Mouse (Mus musculus): ENCODE results near the gene Ippk. TPM values are rescaled to one million over a fixed set of nuclear protein-coding genes. Genes with fewer than 3 reads are reported as not detected.

Ippk gene
- polyA plus RNA-seq, 2 experiments, result 4.0 to 7.2 TPM

DNA sequence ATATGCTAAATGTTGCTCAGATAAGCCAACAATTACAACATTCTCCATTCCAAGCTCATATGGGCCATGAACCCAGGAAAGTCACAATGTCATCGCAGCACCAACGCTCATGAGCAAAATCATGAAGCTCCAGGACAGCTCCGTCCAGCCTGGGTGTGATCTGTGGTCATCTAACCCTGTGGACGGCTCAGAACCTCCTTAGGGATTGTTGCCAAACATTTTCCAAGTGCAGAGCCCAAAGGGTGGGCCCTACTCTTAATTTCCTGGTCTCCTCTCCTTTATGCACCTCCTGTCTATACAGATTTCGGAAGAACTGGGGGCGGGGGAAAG lies 51.6 kb downstream of the Ippk start:
- no peak for ATAC-seq (ENCODE audit: insufficient read depth)
- Histone ChIP-seq H3K4me3 (ENCODE audit: insufficient read depth in 1 of 2, low read depth in 2 of 2, low read length in 2 of 2) (no peak overlapping the region), H3K9me3 (ENCODE audit: control insufficient read depth, low read length) (no peaks in the 10 kb centered on the region), H3K36me3 (replicated peaks; ENCODE audit: control insufficient read depth, insufficient read depth, low read depth) (no peaks in the 10 kb centered on the region), H3K27ac (no peak overlapping the region), H3K4me1 (replicated peaks; ENCODE audit: control insufficient read depth in 2 of 2, insufficient read depth in 2 of 2, low read length in 1 of 2) (peaks cover 0 to 7% of the 10 kb centered on the region in 2 experiments; a peak in 1 of 4 replicates), H3K4me2 (ENCODE audit: low read depth) (no peak overlapping the region), H3K27me3 (ENCODE audit: control insufficient read depth, insufficient read depth, low read length) (no peaks in the 10 kb centered on the region), H3K9ac (replicated peaks) (no peak overlapping the region)
- 84% methylated on average over 6 of the region's 6 CpGs for WGBS (ENCODE audit: insufficient replicate concordance)
- no peak for DNase-seq (ENCODE audit: low read depth in 3 of 3, low spot score in 3 of 3)
- TF ChIP-seq CTCF (IDR thresholded peaks at IDR 0.05; ENCODE audit: low read depth) (no peak), EP300 (IDR thresholded peaks at IDR 0.05; ENCODE audit: low read depth) (no peak)

DNA sequence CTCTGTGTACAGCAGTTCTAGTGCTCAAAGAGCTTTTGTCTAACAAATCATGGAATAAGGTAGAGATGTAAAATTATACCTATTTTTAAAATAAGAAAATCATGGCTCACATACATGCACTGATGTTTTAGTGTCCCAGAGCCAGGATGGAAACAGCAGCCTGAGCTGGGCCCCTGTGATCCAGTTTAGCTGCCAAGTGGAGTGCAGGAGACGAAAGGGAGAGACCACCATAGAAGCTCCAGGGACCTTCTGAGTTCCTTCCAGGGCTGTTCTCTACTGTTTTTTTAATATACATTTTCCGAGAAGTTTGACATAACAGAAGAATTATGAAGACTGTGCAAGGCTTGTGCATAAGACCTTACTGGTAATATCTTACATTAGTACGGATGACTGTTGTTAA lies 56.8 kb downstream of the Ippk start:
- WGBS (ENCODE audit: insufficient replicate concordance), result 74% methylated on average over 3 of the region's 3 CpGs
- no peak for ATAC-seq (ENCODE audit: insufficient read depth)

DNA sequence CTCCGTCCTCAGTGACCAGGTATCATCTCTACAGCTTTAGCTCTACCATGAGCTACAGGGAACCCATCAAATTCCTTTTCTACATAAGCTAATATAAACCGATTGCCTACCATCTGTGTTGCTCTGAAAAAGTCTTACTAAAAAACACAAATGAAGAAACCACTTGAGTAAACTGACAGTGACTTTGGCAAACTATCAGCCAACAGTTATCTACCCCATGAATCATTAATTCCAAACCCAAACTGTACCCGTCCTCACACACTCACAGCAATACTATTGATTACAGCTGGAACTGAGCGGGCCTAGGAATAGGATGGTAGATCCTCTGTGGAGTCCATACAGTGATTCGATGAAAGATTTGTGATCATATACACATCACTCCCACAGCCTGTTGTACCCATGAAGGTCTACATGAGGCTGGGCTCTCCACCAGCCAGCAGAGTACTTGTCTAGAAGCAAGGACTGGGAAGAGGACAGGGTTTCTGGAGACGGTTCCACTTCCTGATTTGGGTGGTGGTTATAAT lies 57.9 kb downstream of the Ippk start:
- ATAC-seq (ENCODE audit: insufficient read depth) (no peak), DNase-seq (ENCODE audit: low read depth in 3 of 3, low spot score in 3 of 3) (no peak)
- Histone ChIP-seq H3K4me2 (ENCODE audit: low read depth) (no peak overlapping the region), H3K9ac (replicated peaks) (no peak overlapping the region), H3K36me3 (replicated peaks; ENCODE audit: control insufficient read depth, insufficient read depth, low read depth) (no peaks in the 10 kb centered on the region), H3K9me3 (ENCODE audit: control insufficient read depth, low read length) (no peaks in the 10 kb centered on the region), H3K27me3 (ENCODE audit: control insufficient read depth, insufficient read depth, low read length) (no peaks in the 10 kb centered on the region), H3K4me3 (ENCODE audit: insufficient read depth in 1 of 2, low read depth in 2 of 2, low read length in 2 of 2) (no peak overlapping the region), H3K4me1 (replicated peaks; ENCODE audit: control insufficient read depth in 2 of 2, insufficient read depth in 2 of 2, low read length in 1 of 2) (no peaks in the 10 kb centered on the region), H3K27ac (no peak overlapping the region)
- TF ChIP-seq CTCF (IDR thresholded peaks at IDR 0.05; ENCODE audit: low read depth) (no peak), EP300 (IDR thresholded peaks at IDR 0.05; ENCODE audit: low read depth) (no peak)
- WGBS (ENCODE audit: insufficient replicate concordance), result 75% methylated on average over 6 of the region's 6 CpGs

More for the DNA sequence above, 56.8 kb downstream of the Ippk start:
- Histone ChIP-seq H3K36me3 (replicated peaks; ENCODE audit: control insufficient read depth, insufficient read depth, low read depth) (no peaks in the 10 kb centered on the region), H3K9me3 (ENCODE audit: control insufficient read depth, low read length) (no peaks in the 10 kb centered on the region), H3K9ac (replicated peaks) (no peak overlapping the region), H3K27ac (no peak overlapping the region), H3K4me1 (replicated peaks; ENCODE audit: control insufficient read depth in 2 of 2, insufficient read depth in 2 of 2, low read length in 1 of 2) (no peaks in the 10 kb centered on the region), H3K4me3 (ENCODE audit: insufficient read depth in 1 of 2, low read depth in 2 of 2, low read length in 2 of 2) (no peak overlapping the region), H3K27me3 (ENCODE audit: control insufficient read depth, insufficient read depth, low read length) (no peaks in the 10 kb centered on the region), H3K4me2 (ENCODE audit: low read depth) (no peak overlapping the region)
- TF ChIP-seq EP300 (IDR thresholded peaks at IDR 0.05; ENCODE audit: low read depth) (no peak), CTCF (IDR thresholded peaks at IDR 0.05; ENCODE audit: low read depth) (no peak)
- DNase-seq (ENCODE audit: low read depth in 3 of 3, low spot score in 3 of 3), result no peak

DNA sequence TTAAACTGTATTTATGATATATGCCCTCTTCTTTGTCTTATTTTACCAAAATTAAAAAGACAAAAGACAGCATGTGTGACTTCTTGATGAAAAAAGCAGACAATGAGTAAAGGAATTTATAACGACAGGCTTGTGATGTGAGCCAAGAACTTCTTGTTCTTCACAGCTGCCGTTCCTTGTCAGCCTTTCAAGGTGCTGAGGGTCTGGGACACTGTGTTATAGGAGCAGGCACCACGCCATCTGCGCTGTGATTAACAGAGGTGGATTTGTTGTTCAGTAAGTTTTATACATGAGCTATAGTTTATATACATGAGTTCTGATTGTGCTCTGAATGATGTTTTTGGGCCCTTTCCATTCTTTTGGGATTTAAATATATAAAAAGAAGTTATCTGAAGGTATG lies 58.4 kb downstream of the Ippk start:
- H3K4me3 ChIP-seq (ENCODE audit: insufficient read depth in 1 of 2, low read depth in 2 of 2, low read length in 2 of 2), result no peak overlapping the region
- H3K4me1 ChIP-seq (replicated peaks; ENCODE audit: control insufficient read depth in 2 of 2, insufficient read depth in 2 of 2, low read length in 1 of 2), result no peaks in the 10 kb centered on the region
- 77% methylated on average over 4 of the region's 4 CpGs for WGBS (ENCODE audit: insufficient replicate concordance)
- ATAC-seq (ENCODE audit: insufficient read depth) (no peak), DNase-seq (ENCODE audit: low read depth in 3 of 3, low spot score in 3 of 3) (no peak)
- H3K27me3 ChIP-seq (ENCODE audit: control insufficient read depth, insufficient read depth, low read length), result no peaks in the 10 kb centered on the region
- TF ChIP-seq CTCF (IDR thresholded peaks at IDR 0.05; ENCODE audit: low read depth) (no peak), EP300 (IDR thresholded peaks at IDR 0.05; ENCODE audit: low read depth) (no peak)
- H3K36me3 ChIP-seq (replicated peaks; ENCODE audit: control insufficient read depth, insufficient read depth, low read depth), result no peaks in the 10 kb centered on the region
- H3K9me3 ChIP-seq (ENCODE audit: control insufficient read depth, low read length), result no peaks in the 10 kb centered on the region
- no peak overlapping the region for H3K4me2 ChIP-seq (ENCODE audit: low read depth)
- no peak overlapping the region for H3K9ac ChIP-seq (replicated peaks)
- H3K27ac ChIP-seq, result no peak overlapping the region

DNA sequence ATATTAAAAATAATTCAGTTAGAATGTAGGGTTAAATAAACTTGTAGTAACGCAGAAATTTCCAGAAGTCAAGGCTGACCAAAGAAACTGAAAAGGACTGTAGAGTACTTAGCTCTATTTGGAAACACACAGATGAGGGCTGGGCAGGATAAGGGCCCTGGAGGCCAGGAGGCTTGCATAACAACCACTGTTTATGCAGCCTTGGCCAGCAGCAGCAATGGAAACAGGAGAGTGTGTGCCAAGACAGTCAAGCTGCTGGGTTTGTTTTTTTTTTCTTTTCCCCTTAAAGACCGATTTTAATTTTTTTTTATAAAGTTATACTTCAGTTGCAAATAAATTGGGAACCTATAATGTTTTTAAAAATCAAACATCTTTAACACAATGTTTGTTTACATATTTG lies 59.0 kb downstream of the Ippk start:
- H3K27me3 ChIP-seq (ENCODE audit: control insufficient read depth, insufficient read depth, low read length), result no peaks in the 10 kb centered on the region
- no peak overlapping the region for H3K4me2 ChIP-seq (ENCODE audit: low read depth)
- 77% methylated on average over 2 of the region's 2 CpGs for WGBS (ENCODE audit: insufficient replicate concordance)
- no peak overlapping the region for H3K9ac ChIP-seq (replicated peaks)
- no peak for ATAC-seq (ENCODE audit: insufficient read depth)
- no peaks in the 10 kb centered on the region for H3K36me3 ChIP-seq (replicated peaks; ENCODE audit: control insufficient read depth, insufficient read depth, low read depth)
- H3K27ac ChIP-seq, result no peak overlapping the region
- H3K4me1 ChIP-seq (replicated peaks; ENCODE audit: control insufficient read depth in 2 of 2, insufficient read depth in 2 of 2, low read length in 1 of 2), result no peaks in the 10 kb centered on the region
- no peak for DNase-seq (ENCODE audit: low read depth in 3 of 3, low spot score in 3 of 3)
- no peak for TF ChIP-seq CTCF (IDR thresholded peaks at IDR 0.05; ENCODE audit: low read depth)
- no peak for TF ChIP-seq EP300 (IDR thresholded peaks at IDR 0.05; ENCODE audit: low read depth)
- H3K4me3 ChIP-seq (ENCODE audit: insufficient read depth in 1 of 2, low read depth in 2 of 2, low read length in 2 of 2), result no peak overlapping the region
- H3K9me3 ChIP-seq (ENCODE audit: control insufficient read depth, low read length), result no peaks in the 10 kb centered on the region
